Mouse (Mus musculus): Measurements from ENCODE around the gene Fcrl6.

Gene Fcrl6

DNA sequence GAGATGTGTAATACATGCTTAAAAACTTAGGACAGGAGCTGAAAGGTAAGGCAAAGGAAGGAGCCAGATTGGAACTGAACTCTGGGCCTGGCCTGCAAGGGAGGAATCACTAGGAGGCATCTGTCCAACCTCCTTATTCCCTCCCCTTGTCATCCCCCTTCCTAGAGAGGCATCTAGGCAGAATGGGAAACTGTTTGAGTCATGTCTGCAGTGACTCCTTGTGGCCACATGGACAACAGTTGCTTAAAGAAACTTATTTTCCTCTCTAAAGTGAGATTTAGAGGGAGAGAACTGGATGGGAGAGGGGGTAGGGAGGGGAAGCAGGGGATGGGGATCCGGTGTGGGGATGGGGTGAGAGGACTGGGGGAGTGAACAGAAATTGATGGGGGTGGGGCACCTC lies 10.4 kb upstream of the Fcrl6 start:
- DNase-seq = no peak

GRCm38 (mm10) chr1:172611304-172611703 lies 9.0 kb upstream of the Fcrl6 start:
- no peak for DNase-seq

DNA sequence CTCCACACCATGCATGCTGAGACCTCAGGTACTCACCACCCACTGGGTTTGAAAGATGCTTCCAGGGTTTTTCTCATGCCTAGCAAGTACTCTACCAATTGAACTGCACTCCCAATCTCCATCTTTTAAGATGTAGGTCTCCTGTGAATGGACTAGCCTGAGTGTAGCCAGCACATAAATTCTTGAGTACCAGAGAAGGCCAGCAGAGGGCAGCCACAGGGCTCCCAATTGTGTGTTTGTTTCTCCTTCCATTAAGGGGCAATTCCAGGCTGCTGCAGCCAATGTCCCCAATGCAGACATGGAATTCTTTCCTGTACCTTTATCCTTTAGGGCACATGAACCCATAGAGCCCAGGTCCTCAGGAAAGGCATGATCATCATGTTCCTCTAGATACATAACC lies 7.9 kb downstream of the Fcrl6 start:
- DNase-seq = peak; percentile 12

- DNase-seq = no peak
Observed at GRCm38 (mm10) chr1:172593956-172594355, 8.4 kb downstream of the Fcrl6 start.

DNA sequence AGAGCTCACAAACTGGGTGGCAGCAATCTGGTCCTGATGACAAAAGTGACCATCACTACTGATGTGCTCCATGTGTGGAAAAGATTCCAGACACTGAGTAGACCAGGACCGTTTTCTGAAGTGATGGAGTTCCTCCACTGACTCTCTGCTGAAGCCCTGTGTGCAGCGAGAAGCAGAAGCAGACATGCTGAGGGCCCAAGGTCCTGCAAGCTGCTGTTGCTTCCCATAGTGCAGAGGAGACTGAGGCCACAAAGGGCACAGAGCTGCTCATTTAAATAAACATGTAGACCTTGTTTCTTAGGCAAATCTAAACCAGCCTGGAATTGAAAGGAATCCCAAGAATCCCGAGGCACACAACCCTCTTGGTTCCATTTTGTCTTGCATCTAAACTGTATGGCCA lies 9.0 kb downstream of the Fcrl6 start:
- DNase-seq = no peak

GRCm38 (mm10) chr1:172590385-172590784 lies 12.0 kb downstream of the Fcrl6 start, which contains the start of gene Slamf8:
Gene Slamf8 (minus strand): TSS chr1:172590568.
- no peak for DNase-seq

- DNase-seq = no peak
Observed at GRCm38 (mm10) chr1:172585612-172586567, 16.5 kb downstream of the Fcrl6 start.

DNA sequence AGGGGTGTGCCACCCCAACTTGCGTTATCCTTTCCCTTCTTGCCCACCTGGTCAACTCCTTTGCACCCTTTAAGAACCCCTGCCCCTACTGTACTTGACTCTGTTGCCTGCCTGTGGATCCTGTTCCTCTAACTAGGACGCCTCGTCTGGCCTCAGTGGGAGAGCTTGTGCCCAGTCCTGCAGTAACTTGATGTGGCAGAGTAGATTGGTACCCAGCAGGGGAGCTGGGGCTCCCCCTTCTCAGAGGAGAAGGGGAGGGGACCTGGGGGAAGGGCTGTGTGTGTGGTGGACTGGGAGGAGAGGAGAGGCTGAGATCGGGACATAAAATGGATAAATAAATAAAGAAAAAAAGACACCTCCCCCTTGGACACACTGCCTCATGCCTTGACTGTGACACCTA lies 17.3 kb downstream of the Fcrl6 start:
- no peak for DNase-seq

DNA sequence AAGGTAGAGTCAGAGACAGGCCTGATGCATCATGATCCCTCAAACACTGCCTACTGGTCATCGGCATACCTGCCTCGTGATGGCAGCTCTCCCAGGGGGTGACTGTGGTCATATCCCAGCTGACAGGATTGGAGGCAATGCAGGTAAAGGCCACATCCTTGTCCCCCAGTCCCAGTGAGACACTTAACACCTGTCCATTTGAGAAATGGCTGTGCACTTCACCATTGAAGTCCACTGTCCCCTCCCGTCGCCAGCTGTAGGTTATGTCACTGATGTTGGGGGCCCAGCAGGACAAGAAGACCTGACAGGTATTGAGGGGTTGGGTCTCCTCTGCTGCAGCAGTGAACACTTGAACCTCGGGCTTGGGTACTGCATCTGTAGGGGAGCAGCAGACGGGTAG lies 18.1 kb downstream of the Fcrl6 start:
- DNase-seq = no peak

- no peak for DNase-seq
Observed at GRCm38 (mm10) chr1:172582436-172582835, 19.9 kb downstream of the Fcrl6 start.

GRCm38 (mm10) chr1:172580116-172580515 lies 22.2 kb downstream of the Fcrl6 start:
- DNase-seq = no peak

- no peak for DNase-seq
Observed at GRCm38 (mm10) chr1:172567758-172568157, 34.6 kb downstream of the Fcrl6 start.

DNA sequence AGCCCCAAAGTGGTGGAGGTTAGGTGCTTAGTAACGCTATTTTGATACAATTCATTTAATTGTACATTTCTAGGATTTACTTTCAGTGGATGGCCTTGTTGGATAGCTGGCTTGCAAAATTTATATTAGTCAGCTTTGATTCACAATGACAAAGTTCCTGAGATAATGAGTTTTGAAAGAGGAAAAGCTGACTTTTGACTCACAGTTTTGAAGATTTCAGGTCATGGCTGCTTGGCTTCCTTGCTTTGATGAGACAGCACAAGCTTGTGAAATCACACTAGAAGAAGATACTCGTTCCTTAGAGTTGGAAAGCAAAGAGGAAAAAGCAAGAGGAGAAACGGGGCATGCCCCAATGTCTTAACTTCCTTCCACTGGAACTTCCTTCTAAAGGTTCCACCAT lies 36.2 kb downstream of the Fcrl6 start:
- DNase-seq = no peak

DNA sequence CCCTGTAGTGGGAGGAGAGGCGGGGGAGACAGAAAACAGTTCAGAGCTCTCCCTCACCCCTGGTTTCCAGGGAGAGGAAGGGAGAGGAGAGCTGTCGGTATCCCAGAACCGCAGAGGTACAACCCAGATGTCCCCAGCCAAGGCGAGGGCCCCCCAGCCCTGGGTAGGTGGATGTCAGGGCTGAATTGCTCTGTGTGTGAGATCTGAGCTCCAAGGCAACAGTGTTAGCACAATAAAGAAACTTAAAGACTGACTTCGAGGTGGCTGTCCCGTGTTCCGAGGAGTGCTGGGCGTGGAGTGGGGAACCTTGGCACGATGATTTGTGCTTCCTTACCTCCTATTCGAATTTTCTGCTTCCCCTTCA lies 38.9 kb downstream of the Fcrl6 start:
- DNase-seq = no peak

DNA sequence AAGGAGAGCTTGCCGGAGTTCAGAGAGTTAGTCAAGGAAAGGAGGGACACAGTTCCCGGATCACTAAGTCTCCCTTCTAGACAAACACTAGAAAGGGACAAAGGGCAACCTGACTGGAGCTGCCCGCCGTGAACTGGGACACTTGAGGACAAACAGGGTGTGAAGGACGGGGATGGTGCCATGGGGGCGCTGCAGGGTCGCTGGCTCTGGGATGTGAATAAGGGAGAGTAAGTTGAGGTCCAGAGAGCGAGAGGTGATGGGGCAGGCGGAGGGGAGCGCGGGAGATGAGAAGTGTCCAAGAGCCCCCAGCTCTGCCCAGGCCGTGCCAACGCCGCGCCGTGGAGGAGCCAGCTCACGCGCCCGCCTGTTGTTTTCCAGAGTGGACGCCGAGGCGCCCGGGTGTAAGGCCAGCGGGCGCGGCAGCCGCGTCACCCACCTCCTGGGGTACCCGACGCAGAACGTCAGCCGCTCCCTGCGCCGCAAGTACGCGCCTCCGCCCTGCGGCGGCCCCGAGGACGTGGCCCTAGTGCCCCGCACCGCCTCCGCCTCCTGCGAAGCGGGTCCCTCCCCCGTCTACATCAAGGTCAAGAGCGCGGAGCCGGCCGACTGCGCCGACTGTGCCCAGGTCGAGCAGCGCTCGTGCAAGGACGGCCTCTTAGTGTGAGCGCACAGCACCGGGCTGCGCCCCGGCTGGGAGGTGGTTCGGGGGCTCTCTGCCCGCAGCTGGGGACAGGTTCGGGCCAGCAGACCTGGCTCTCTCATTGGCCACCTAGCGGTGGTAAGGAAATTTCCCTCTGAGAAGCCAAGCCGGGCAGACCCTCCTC lies 39.5 kb downstream of the Fcrl6 start:
- peak; percentile 80 for DNase-seq

- no peak for DNase-seq
Observed at GRCm38 (mm10) chr1:172555638-172556037, 46.7 kb downstream of the Fcrl6 start, which contains the start of gene Vsig8. Gene Vsig8 (plus strand): TSS chr1:172555938.

- no peak for DNase-seq
Observed at GRCm38 (mm10) chr1:172552623-172553022, 49.7 kb downstream of the Fcrl6 start.

GRCm38 (mm10) chr1:172551009-172551408 lies 51.3 kb downstream of the Fcrl6 start:
- no peak for DNase-seq

- DNase-seq = peak; percentile 49
Observed at GRCm38 (mm10) chr1:172550551-172550951, 51.8 kb downstream of the Fcrl6 start.

GRCm38 (mm10) chr1:172549717-172550116 lies 52.6 kb downstream of the Fcrl6 start:
- DNase-seq = no peak

DNA sequence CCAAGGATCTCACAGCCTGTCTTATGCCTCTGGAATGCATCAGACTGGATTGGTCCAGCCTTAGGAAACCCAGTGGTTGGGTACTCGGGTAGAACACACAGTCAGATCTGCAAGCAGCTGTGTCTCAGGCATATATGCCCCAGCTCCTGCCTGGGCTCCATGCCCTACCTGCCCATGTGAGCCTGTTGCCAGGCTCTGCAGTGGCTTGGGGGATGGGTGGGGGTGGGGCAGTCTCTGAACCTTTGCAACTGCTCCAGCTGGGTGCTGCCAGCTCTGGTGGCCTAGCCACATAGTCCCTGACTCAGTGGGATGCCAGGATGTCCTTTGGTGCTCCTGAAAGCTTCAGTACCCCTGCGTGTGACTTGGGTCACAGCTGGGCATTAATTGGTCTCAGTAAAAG lies 53.0 kb downstream of the Fcrl6 start:
- DNase-seq = no peak

DNA sequence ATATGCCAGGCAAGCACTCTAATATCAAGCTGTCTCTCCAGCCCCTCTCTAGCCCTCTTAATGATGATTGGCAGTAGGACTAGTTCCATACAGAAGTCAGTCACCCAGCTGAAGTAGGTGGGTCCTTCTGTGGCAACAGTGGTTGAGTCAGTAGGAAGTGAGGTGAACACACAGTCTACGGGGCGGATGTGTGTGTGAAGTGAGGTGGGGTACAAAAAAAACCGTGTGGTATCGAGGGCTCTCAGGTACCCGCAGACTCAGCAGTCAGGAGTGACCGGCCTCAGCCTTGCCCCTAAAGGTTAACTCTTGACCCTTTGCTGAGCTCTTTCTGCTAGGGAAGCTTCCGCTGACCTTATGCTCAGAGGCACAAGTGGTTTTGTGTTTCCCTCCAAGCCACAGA lies 53.9 kb downstream of the Fcrl6 start:
- no peak for DNase-seq
